Mouse (Mus musculus) stomach, embryonic 16.5 days (tissue): ENCODE data around the gene Glra3. TPM values are rescaled to one million over a fixed set of nuclear protein-coding genes. Genes with fewer than 3 reads are reported as not detected.
A peak's percentile ranks its signal among the peaks of the same experiment; 100 is the strongest.

Experiments used
- ATAC-seq: fragments of 200-750 bp; cut with Nextera tagmentation; 2 replicates; pipeline ENCODE4 v1.8.0; 2017; ENCODE audit warnings: moderate number of reproducible peaks, moderate TSS enrichment; ENCODE audit not compliant: insufficient read depth, low FRiP score
- H3K27ac ChIP-seq: fragments of 300-500 bp; sonication (generic); 2 replicates; pipeline ENCODE4 v1.5.1; 2014; ENCODE audit warnings: low read length
- H3K27me3 ChIP-seq: fragments of 300-500 bp; sonication (generic); 2 replicates; pipeline ENCODE4 v1.6.1; 2014; ENCODE audit warnings: low read length, control low read depth, mixed read lengths; ENCODE audit not compliant: control insufficient read depth, insufficient read depth
- H3K36me3 ChIP-seq: fragments of 300-500 bp; sonication (generic); 2 replicates; pipeline ENCODE4 v1.6.1; 2014; ENCODE audit warnings: low read length; ENCODE audit not compliant: control insufficient read depth, insufficient read depth
- H3K4me1 ChIP-seq: fragments of 300-500 bp; sonication (generic); 2 replicates; pipeline ENCODE4 v1.6.1; 2014; ENCODE audit warnings: low read length, control low read depth, mixed read lengths; ENCODE audit not compliant: control insufficient read depth, insufficient read depth
- H3K4me2 ChIP-seq: fragments of 300-500 bp; sonication (generic); 2 replicates; pipeline ENCODE4 v1.6.1; 2014; ENCODE audit warnings: low read depth, low read length, mixed read lengths
- H3K4me3 ChIP-seq: fragments of 300-500 bp; sonication (generic); replicated peaks from 2 replicates; pipeline ENCODE4 v1.5.1; 2014; ENCODE audit warnings: mild to moderate bottlenecking, low read length
- H3K9ac ChIP-seq: fragments of 300-500 bp; sonication (generic); 2 replicates; pipeline ENCODE4 v1.6.1; 2014; ENCODE audit warnings: low read length
- H3K9me3 ChIP-seq: fragments of 300-500 bp; sonication (generic); replicated peaks from 2 replicates; pipeline ENCODE4 v1.6.1; 2016; ENCODE audit warnings: low read length, control low read depth; ENCODE audit not compliant: control insufficient read depth
- WGBS: fragments of 180-500 bp; shearing (Covaris S2); extraction: QIAGEN DNeasy Blood & Tissue Kit; methylation state at CpG from one replicate; pipeline ENCODE4 v1.1.7; 2014; 5-methylcytosine and 5-hydroxymethylcytosine counted together
- polyA plus RNA-seq: library from polyadenylated mRNA; unstranded; fragments of >200 nt; fragmentation: Nextera tagmentation; extraction: Ambion mirVana; gene quantifications from 2 replicates; pipeline ENCODE4 v1.2.1, GENCODE M21; 2015

Gene Glra3
- 0.03 and 0.04 TPM in 2 replicates for polyA plus RNA-seq

- 12% methylated on average over 11 of the region's 11 CpGs for WGBS
- no peaks in the 10 kb centered on the region for H3K9me3 ChIP-seq
Measured at GRCm38 (mm10) chr8:55939870-55940525, at the start of gene Glra3. TSS of gene Glra3 (plus strand) at chr8:55940460.

GRCm38 (mm10) chr8:55906848-55907247 is 33.4 kb upstream of the Glra3 start, which contains the start of gene Adam29:
TSS of gene Adam29 (minus strand) at chr8:55906948.
- Histone ChIP-seq H3K36me3 (no peaks in the 10 kb centered on the region), H3K27me3 (no peaks in the 10 kb centered on the region), H3K4me3 (no peak within 1 kb of the TSS), H3K27ac (no peak within 1 kb of the TSS), H3K9ac (no peak within 1 kb of the TSS), H3K4me1 (no peaks in the 10 kb centered on the region), H3K9me3 (no peaks in the 10 kb centered on the region), H3K4me2 (no peak within 1 kb of the TSS)
- no peak for ATAC-seq
- 80% methylated on average over 1 of the region's 1 CpGs for WGBS

More at GRCm38 (mm10) chr8:55939870-55940525, at the start of gene Glra3:
- Histone ChIP-seq H3K36me3 (no peaks in the 10 kb centered on the region), H3K9ac (no peak within 1 kb of the TSS), H3K4me1 (no peaks in the 10 kb centered on the region), H3K27me3 (no peaks in the 10 kb centered on the region), H3K27ac (no peak within 1 kb of the TSS), H3K4me3 (no peak within 1 kb of the TSS), H3K4me2 (peak within 1 kb of the TSS; percentile 24; the same call in 1 of the 2 replicates)
- ATAC-seq: no peak

GRCm38 (mm10) chr8:55940526-55940880 is 243 bp downstream of the Glra3 start:
- ATAC-seq: no peak
- H3K36me3 ChIP-seq: no peaks in the 10 kb centered on the region
- H3K4me3 ChIP-seq: no peak overlapping the region
- H3K4me2 ChIP-seq: peak overlapping the region; percentile 24; the same call in 1 of the 2 replicates
- 3% methylated on average over 8 of the region's 8 CpGs for WGBS
- H3K27me3 ChIP-seq: no peaks in the 10 kb centered on the region
- H3K9ac ChIP-seq: no peak overlapping the region
- H3K4me1 ChIP-seq: no peaks in the 10 kb centered on the region
- H3K9me3 ChIP-seq: no peaks in the 10 kb centered on the region
- no peak overlapping the region for H3K27ac ChIP-seq

- H3K4me2 ChIP-seq: no peak overlapping the region
- H3K9me3 ChIP-seq: no peaks in the 10 kb centered on the region
- 82% methylated on average over 3 of the region's 3 CpGs for WGBS
- ATAC-seq: no peak
- H3K4me3 ChIP-seq: no peak overlapping the region
- no peak overlapping the region for H3K9ac ChIP-seq
- no peaks in the 10 kb centered on the region for H3K36me3 ChIP-seq
- no peaks in the 10 kb centered on the region for H3K4me1 ChIP-seq
- no peak overlapping the region for H3K27ac ChIP-seq
- H3K27me3 ChIP-seq: no peaks in the 10 kb centered on the region
Measured at GRCm38 (mm10) chr8:55964759-55965320, 24.6 kb downstream of the Glra3 start.

GRCm38 (mm10) chr8:55997859-55998258 is 57.6 kb downstream of the Glra3 start:
- Histone ChIP-seq H3K36me3 (no peaks in the 10 kb centered on the region), H3K27ac (no peak overlapping the region), H3K9me3 (no peaks in the 10 kb centered on the region), H3K27me3 (no peaks in the 10 kb centered on the region), H3K4me3 (no peak overlapping the region), H3K9ac (no peak overlapping the region), H3K4me1 (no peaks in the 10 kb centered on the region), H3K4me2 (no peak overlapping the region)
- no peak for ATAC-seq
- 59% methylated on average over 3 of the region's 3 CpGs for WGBS

GRCm38 (mm10) chr8:56054324-56054723 is 114.1 kb downstream of the Glra3 start:
- Histone ChIP-seq H3K27ac (no peak overlapping the region), H3K9me3 (no peaks in the 10 kb centered on the region), H3K36me3 (no peaks in the 10 kb centered on the region), H3K4me3 (no peak overlapping the region), H3K9ac (no peak overlapping the region), H3K27me3 (no peaks in the 10 kb centered on the region), H3K4me1 (no peaks in the 10 kb centered on the region), H3K4me2 (no peak overlapping the region)
- 46% methylated on average over 2 of the region's 2 CpGs for WGBS
- ATAC-seq: no peak

- Histone ChIP-seq H3K9me3 (no peaks in the 10 kb centered on the region), H3K9ac (no peak overlapping the region), H3K4me2 (no peak overlapping the region), H3K36me3 (no peaks in the 10 kb centered on the region), H3K27me3 (no peaks in the 10 kb centered on the region), H3K4me3 (no peak overlapping the region), H3K4me1 (no peaks in the 10 kb centered on the region), H3K27ac (no peak overlapping the region)
- WGBS: 18% methylated on average over 3 of the region's 3 CpGs
- peak; percentile 44; the same call in 1 of the 2 replicates for ATAC-seq
Measured at GRCm38 (mm10) chr8:56063081-56063480, 122.8 kb downstream of the Glra3 start.

- no peaks in the 10 kb centered on the region for H3K4me1 ChIP-seq
- H3K4me2 ChIP-seq: no peak overlapping the region
- ATAC-seq: no peak
- H3K9ac ChIP-seq: no peak overlapping the region
- H3K27ac ChIP-seq: no peak overlapping the region
- no peaks in the 10 kb centered on the region for H3K27me3 ChIP-seq
- no peaks in the 10 kb centered on the region for H3K36me3 ChIP-seq
- no peak overlapping the region for H3K4me3 ChIP-seq
- WGBS: 38% methylated on average over 2 of the region's 2 CpGs
- H3K9me3 ChIP-seq: no peaks in the 10 kb centered on the region
Measured at GRCm38 (mm10) chr8:56070486-56071254, 130.4 kb downstream of the Glra3 start.

- no peak overlapping the region for H3K9ac ChIP-seq
- no peaks in the 10 kb centered on the region for H3K27me3 ChIP-seq
- no peak overlapping the region for H3K27ac ChIP-seq
- H3K9me3 ChIP-seq: no peaks in the 10 kb centered on the region
- H3K36me3 ChIP-seq: no peaks in the 10 kb centered on the region
- H3K4me2 ChIP-seq: no peak overlapping the region
- H3K4me3 ChIP-seq: no peak overlapping the region
- no peak for ATAC-seq
- H3K4me1 ChIP-seq: no peaks in the 10 kb centered on the region
Measured at GRCm38 (mm10) chr8:56083654-56084053, 143.4 kb downstream of the Glra3 start.
